Mouse (Mus musculus) spleen, adult 2 months (tissue): ENCODE data around the gene Hydin.

Experiments used
- CTCF ChIP-seq: fragments of 200-500 bp; IDR thresholded peaks from 2 replicates; pipeline ENCODE4 v1.5.1; 2011; ENCODE audit warnings: mild to moderate bottlenecking, inconsistent platforms; ENCODE audit not compliant: insufficient read depth, insufficient read length, insufficient replicate concordance; ENCODE audit errors: extremely low read depth
- POLR2A ChIP-seq: fragments of 200-500 bp; IDR thresholded peaks from 2 replicates; pipeline ENCODE4 v1.6.1; 2011; ENCODE audit warnings: low read depth, low read length, inconsistent platforms

GRCm38 (mm10) chr8:110502880-110503279 lies 236.1 kb downstream of the Hydin start:
- no peak for TF ChIP-seq POLR2A
- TF ChIP-seq CTCF, result no peak
